Mouse (Mus musculus): ENCODE results near the gene Odf3.

GRCm38 (mm10) chr7:140858746-140859145 is 11.1 kb downstream of the Odf3 start:
- TF ChIP-seq POLR2A (IDR thresholded peaks at IDR 0.05; ENCODE audit: insufficient read depth, low read length) (no peak), CTCF (IDR thresholded peaks at IDR 0.05; ENCODE audit: low read depth, low read length) (no peak), EP300 (IDR thresholded peaks at IDR 0.05; ENCODE audit: insufficient read depth, low read depth, low read length) (no peak)

Data from ES-Bruce4 (cell line).